Mouse (Mus musculus) retina, embryonic 14.5 days (tissue): ENCODE measurements at regions not wholly inside any gene's neighbourhood (a gene's known extent, or its start where the extent isn't known, plus 50 kb on each side); places are given as distances from the start of the nearest gene placed in this dataset.

Source experiments
- DNase-seq: peaks from one replicate; pipeline ENCODE4 v3.0.0-alpha.2; 2015; ENCODE audit warnings: low spot score

DNA sequence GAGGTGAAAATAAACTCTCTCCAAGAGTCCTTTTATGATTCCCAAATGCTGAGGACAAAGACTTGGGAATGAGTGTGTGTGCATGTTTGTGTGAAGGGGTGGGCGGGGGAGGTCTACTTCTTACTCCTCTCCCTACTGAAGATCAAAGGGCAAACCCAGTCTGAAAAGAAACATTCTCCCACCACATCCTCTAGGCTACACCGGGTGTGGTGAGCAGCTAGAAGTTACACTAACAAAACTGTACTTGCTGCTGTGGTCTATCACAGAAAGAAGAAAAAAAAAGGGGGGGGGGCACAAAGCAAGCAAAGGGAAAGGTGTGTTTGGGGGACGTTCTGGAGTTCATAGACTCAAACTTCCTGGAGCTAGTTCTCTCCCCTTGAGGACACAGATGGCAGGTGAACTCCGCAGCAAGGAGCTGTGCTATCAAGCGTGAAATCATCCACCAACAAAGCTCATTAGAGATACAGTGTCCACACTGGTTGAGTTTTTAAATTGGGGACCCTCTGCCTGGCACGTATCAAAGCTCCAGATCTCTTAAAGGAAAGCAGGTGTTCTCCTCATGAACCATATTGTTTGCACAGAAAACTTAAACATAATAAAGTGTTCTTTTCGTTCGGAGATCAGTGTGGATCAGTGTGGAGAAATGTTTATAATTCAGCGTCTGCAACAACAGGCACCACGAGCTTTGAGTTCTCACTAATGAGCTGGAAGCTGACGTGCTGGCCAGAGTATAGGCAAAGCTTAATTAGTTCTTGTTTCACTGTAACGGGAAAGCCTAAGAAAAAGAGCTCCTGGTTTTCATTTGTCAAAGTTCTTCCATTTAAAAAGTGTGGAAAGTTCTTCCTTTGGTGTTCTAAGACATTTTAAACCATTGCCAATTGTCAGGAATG lies 280.7 kb upstream of the Htr2a start:
- DNase-seq = peak; percentile 78

DNA sequence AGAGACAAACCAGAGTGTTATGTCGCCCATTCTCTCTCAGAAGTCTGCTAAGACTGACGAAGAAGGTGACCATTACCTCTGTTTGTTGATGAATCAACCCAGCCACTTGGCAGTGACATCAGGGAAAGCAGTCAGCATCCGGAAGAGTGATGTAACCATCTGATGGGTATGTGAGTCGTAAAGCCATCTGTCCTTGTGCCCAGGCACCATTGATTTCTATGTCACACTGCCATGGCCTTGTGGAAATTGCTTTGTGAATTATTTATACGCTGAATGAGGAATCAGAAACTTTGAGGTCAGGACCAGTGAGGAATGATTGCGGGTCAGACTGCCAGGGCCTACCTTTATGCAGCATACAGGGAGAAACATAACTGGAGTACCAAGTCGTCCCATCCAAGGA lies 256.2 kb upstream of the Htr2a start:
- DNase-seq = no peak

DNA sequence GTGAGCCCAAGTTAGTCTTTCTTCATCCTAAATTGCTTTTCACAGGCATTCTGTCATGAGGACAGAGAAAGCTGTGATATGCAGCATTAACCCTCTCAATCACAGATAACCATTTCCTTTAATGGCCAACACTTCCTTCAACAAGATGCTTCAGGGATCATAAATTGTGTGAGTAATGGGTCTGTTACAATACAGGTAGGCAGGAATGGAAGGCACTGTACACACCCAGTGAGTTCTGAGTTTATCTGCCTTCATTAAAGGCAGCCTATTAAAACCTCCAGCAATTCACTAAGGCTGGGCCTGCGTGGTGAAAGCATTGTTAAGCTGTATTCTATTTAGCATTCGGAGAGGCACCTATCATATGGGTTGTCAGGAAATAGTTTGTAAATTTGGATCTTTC lies 248.2 kb upstream of the Htr2a start:
- DNase-seq = no peak

DNA sequence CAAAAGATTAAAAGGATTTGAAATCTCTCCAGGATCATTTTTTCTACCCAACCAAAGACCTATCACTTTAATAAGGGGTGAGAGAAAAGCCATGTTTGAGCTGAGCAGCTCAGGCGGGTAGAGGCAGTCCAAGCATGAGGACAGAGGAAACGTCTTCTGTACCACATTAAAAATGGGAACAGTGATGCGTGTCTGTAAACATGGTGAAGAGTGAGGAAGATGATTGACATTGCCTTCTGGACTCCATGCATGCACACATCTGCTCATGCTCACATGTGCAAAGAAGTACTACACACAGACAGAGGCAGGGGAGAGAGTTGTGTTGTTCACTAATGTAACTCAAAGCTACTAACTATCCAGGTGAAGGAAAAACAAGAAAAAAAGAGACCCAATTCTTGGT lies 243.4 kb upstream of the Htr2a start:
- DNase-seq = no peak

DNA sequence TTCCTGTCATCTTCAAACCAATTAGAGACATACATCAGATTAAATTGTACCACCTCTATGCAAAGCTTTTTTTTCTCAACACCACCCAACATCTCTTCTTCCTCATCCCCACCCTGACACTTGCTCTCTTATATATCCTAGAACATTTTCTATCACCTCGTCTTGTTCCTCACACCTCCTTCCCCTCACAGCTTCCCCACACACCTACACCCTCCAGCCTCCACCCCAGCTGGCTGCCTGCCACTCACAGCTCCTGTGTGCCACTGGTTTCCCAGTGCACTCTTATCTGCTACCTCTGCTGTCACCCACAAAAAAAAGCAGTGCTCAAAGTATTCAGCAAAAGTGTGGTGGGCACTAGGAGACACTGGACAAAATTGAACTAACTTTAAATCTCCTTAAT lies 231.2 kb upstream of the Htr2a start:
- no peak for DNase-seq

- DNase-seq = no peak
Measured at GRCm38 (mm10) chr14:74428226-74428625, 212.4 kb upstream of the Htr2a start.

DNA sequence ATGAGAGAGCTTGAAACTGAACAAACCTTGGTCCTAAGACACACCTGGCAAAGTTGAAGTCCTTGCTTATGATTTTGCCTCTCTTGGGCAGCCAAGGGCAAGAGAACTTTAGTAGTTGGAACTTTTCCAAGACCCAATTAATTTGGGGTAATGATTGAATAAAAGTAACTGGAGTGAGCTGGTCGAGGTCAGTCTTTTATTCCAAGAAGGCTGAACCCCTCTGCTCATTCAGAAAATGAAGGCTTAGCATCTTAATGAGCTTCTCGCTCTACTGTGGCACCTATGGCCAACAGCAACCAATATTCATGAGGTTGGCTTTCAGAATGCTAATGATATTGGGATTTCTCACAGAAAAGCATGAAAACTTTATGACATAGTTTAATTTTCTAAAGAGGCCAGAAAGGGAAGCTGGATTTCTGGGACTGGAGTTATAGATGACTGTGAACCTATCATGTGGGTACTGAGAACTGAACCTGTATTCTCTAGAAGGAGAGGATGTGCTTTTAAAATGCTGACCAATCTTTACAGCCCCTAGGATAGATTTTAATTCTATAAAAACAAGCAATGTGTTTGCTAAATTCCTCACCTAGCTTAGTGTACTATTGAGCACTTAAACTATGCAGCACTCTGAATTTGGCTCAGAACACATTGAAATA lies 176.5 kb upstream of the Htr2a start:
- DNase-seq = no peak

- no peak for DNase-seq
Measured at GRCm38 (mm10) chr14:74495504-74495903, 145.1 kb upstream of the Htr2a start.

- no peak for DNase-seq
Measured at GRCm38 (mm10) chr14:74511521-74511920, 129.1 kb upstream of the Htr2a start.

- DNase-seq = no peak
Measured at GRCm38 (mm10) chr14:74516451-74516850, 124.2 kb upstream of the Htr2a start.

DNA sequence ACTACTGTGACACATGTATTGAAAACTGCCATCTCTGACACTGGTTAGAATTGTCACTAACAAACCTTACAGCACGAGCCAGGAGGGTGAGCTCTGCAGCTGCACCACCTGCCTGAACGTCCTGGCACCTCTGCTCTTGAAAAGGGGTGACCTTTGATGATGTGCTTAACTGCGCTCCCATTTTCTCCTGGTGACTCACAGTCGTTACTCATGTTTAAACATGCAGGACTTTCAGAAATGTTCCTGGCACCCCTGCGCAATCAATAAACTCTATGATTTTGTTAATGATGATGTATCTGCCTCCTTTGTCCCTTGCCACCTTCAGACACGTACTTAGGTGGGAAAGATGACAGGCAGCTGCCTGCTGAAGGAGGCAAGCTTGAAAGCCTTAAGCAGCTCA lies 121.1 kb upstream of the Htr2a start:
- no peak for DNase-seq

GRCm38 (mm10) chr14:74521669-74522068 lies 119.0 kb upstream of the Htr2a start:
- no peak for DNase-seq

- DNase-seq = no peak
Measured at GRCm38 (mm10) chr14:74527246-74527645, 113.4 kb upstream of the Htr2a start.

GRCm38 (mm10) chr14:74529368-74529951 lies 111.2 kb upstream of the Htr2a start:
- DNase-seq = no peak

GRCm38 (mm10) chr14:74538187-74538586 lies 102.5 kb upstream of the Htr2a start:
- no peak for DNase-seq

DNA sequence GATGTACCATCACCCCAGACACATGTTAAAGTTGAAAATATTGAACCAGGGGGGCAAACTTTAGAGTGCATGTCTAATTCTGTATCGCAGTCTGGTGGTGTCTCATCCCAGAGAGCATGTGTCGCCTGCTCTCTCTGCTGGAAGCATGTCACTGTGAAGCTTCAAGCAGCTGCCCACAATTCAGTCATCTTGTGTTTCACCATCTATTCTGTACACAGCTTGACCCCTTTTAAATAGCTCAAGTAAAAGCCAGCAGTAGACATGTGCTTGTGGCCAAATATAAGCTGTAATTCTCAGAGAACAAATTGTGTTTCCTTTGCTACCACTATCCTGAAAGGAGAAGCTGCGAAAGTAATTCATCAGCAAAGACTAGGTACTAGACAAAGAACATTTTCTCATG lies 96.6 kb upstream of the Htr2a start:
- DNase-seq = no peak

DNA sequence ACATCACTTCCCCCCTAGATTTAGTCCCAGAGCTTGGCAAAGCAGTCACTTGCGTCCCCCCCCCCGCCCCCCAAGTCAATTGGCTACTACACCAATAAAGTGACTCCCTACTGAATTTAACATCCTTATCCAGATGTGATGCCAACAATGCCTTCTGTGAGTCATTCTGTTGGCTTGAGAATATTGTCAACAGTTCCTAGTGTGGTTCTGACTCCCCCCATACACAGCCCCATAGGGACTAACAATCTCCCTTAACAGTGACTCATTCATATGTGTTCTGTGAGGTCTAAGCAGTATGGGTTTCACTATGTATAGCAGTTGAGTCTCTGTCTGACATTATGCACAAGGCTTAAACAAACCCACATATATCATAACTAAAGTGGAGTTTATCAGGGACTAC lies 89.5 kb upstream of the Htr2a start:
- DNase-seq = no peak

DNA sequence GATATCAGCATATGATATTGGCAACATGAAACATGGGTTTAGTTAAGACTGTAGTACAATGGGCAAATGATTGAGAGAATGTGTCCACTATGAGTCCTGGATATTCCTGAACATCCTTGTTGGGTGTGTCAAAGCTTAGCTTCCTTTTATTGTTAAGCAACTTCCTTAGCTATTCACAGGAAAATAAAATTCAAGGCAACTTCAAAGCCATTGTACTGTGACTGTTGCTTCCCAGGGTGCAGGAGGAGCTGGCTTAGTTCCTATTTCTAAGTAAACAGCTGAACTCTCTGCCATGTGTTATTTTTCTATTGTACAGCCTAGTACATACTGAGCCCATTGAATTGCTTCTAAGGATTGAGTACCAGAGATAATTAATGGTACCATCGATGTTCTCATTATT lies 87.0 kb upstream of the Htr2a start:
- no peak for DNase-seq

GRCm38 (mm10) chr14:74558359-74558758 lies 82.3 kb upstream of the Htr2a start:
- no peak for DNase-seq
